Mouse (Mus musculus) retina, postnatal 7 days (tissue): ENCODE data around the gene Smim1.
A peak's percentile ranks its signal among the peaks of the same experiment; 100 is the strongest.

Experiments
- DNase-seq: peaks from one replicate; pipeline ENCODE4 v3.0.0-alpha.2; 2012; ENCODE audit warnings: low read depth, low spot score

Smim1 gene

GRCm38 (mm10) chr4:154021432-154021831 lies 4.6 kb downstream of the Smim1 start:
- DNase-seq: no peak

- no peak for DNase-seq
Observed at GRCm38 (mm10) chr4:154019571-154019970, 6.5 kb downstream of the Smim1 start.

GRCm38 (mm10) chr4:154015476-154015875 lies 10.6 kb downstream of the Smim1 start:
- no peak for DNase-seq

- no peak for DNase-seq
Observed at GRCm38 (mm10) chr4:154012132-154012882, 13.7 kb downstream of the Smim1 start.

- peak; percentile 83 for DNase-seq
Observed at GRCm38 (mm10) chr4:154011646-154012089, 14.4 kb downstream of the Smim1 start, which contains the start of gene Lrrc47. Gene Lrrc47, plus strand, starts transcription at chr4:154011731.

GRCm38 (mm10) chr4:154010907-154011645 lies 15.0 kb downstream of the Smim1 start:
- no peak for DNase-seq

- no peak for DNase-seq
Observed at GRCm38 (mm10) chr4:154007759-154008158, 18.3 kb downstream of the Smim1 start.

- no peak for DNase-seq
Observed at GRCm38 (mm10) chr4:154006264-154006663, 19.8 kb downstream of the Smim1 start.

- no peak for DNase-seq
Observed at GRCm38 (mm10) chr4:154005488-154005887, 20.5 kb downstream of the Smim1 start.

GRCm38 (mm10) chr4:153993505-153993904 lies 32.5 kb downstream of the Smim1 start:
- no peak for DNase-seq

GRCm38 (mm10) chr4:153992715-153993114 lies 33.3 kb downstream of the Smim1 start:
- no peak for DNase-seq

GRCm38 (mm10) chr4:153980470-153980869 lies 45.6 kb downstream of the Smim1 start:
- no peak for DNase-seq

GRCm38 (mm10) chr4:153979243-153979642 lies 46.8 kb downstream of the Smim1 start:
- no peak for DNase-seq

GRCm38 (mm10) chr4:153975768-153976167 lies 50.3 kb downstream of the Smim1 start:
- no peak for DNase-seq

GRCm38 (mm10) chr4:153975292-153975662 lies 50.8 kb downstream of the Smim1 start:
- no peak for DNase-seq

- DNase-seq: peak; percentile 92
Observed at GRCm38 (mm10) chr4:153974431-153975291, 51.4 kb downstream of the Smim1 start, which contains the start of the genes Dffb and Cep104. Gene Dffb, minus strand, starts transcription at chr4:153975126. Gene Cep104, plus strand, starts transcription at chr4:153975194.
